Mouse (Mus musculus) megakaryocyte, embryonic 14.5 days (primary cell): ENCODE measurements at regions not wholly inside any gene's neighbourhood (a gene's known extent, or its start where the extent isn't known, plus 50 kb on each side); places are given as distances from the start of the nearest gene placed in this dataset.

Experiments used
- FLI1 ChIP-seq: IDR thresholded peaks from 2 replicates; pipeline ENCODE4 v1.6.1; 2012; ENCODE audit warnings: low read length, inconsistent platforms, mixed read lengths
- GATA1 ChIP-seq: IDR thresholded peaks from 3 replicates; pipeline ENCODE4 v1.6.1; 2012; ENCODE audit warnings: mixed read lengths, low read length, inconsistent platforms, borderline replicate concordance

GRCm38 (mm10) chr10:83926990-83927389, 204.3 kb downstream of the 1500009L16Rik start:
- no peak for TF ChIP-seq GATA1
- TF ChIP-seq FLI1, result no peak
